Mouse (Mus musculus) olfactory bulb, adult 2 months (tissue): ENCODE measurements around the gene Cybrd1. TPM values are rescaled to one million over a fixed set of nuclear protein-coding genes. Genes with fewer than 3 reads are reported as not detected.

Experiments
- H3K27ac ChIP-seq: fragments of 200-500 bp; 2 replicates; pipeline ENCODE4 v1.5.1; 2012; ENCODE audit warnings: low read depth, low read length; ENCODE audit not compliant: insufficient read depth
- H3K4me1 ChIP-seq: fragments of 200-500 bp; 2 replicates; pipeline ENCODE4 v1.6.1; 2012; ENCODE audit warnings: low read length; ENCODE audit not compliant: control insufficient read depth, insufficient read depth
- H3K4me3 ChIP-seq: fragments of 200-500 bp; 2 replicates; pipeline ENCODE4 v1.5.1; 2012; ENCODE audit warnings: mild to moderate bottlenecking, low read depth, low read length, moderate library complexity; ENCODE audit not compliant: insufficient read depth
- CTCF ChIP-seq: fragments of 200-500 bp; IDR thresholded peaks from 2 replicates; pipeline ENCODE4 v1.5.1; 2012; ENCODE audit warnings: low read depth, mild to moderate bottlenecking, low read length, moderate library complexity; ENCODE audit not compliant: insufficient read depth
- POLR2A ChIP-seq: fragments of 200-500 bp; IDR thresholded peaks from 2 replicates; pipeline ENCODE4 v1.6.1; 2012; ENCODE audit warnings: mild to moderate bottlenecking, low read depth, low read length, moderate library complexity; ENCODE audit not compliant: insufficient read depth
- WGBS: fragments of 180-500 bp; shearing (Covaris S2); methylation state at CpG from one replicate; pipeline ENCODE4 v1.1.7; 2018; 5-methylcytosine and 5-hydroxymethylcytosine counted together
- polyA plus RNA-seq: library from polyadenylated mRNA; stranded (reverse); fragments of >200 nt; gene quantifications from 2 replicates; pipeline ENCODE4 v1.2.4, GENCODE M21; 2012; ENCODE audit warnings: low replicate concordance; ENCODE audit not compliant: missing spikeins, insufficient read depth, insufficient read length

The Cybrd1 gene
- polyA plus RNA-seq, 1 experiment = not detected

DNA sequence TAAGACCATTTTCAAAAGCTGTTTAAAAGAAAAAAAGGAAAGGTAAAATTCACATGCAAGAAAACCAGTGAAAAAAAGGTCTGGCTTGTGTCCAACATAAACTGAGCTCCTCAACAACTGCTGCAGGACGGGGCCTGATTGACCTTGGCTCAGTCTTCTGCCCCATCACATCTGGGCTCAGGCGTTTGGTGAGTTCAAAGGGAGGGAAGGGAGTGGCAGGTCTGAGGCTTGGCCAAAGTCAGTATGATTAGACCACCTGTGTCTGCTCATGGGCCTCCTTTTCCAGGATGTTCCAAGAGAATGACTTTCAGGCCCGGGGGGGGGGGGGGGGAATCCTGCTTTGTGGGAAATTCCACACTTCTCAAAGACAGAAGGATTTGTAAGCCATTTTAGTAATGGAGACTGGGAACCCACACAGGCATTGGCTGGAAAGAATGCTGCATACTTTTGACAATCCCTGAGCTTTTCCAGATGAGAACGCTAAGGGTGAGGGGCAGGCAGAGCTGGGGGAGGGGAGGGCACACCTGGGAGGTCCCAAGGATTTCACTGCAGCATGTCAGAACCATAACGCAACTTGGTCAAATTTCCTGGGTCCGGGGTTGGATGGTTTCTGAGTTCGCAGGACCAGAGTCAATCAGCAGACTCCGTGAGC is 63.0 kb downstream of the Cybrd1 start:
- Histone ChIP-seq H3K27ac (no peak overlapping the region), H3K4me1 (no peaks in the 10 kb centered on the region), H3K4me3 (no peak overlapping the region)
- TF ChIP-seq CTCF = no peak
- no peak for TF ChIP-seq POLR2A
- 75% methylated on average over 8 of the region's 8 CpGs for WGBS

- no peak overlapping the region for H3K4me3 ChIP-seq
- TF ChIP-seq POLR2A = no peak
- no peak for TF ChIP-seq CTCF
- peaks cover 5% of the 10 kb centered on the region for H3K4me1 ChIP-seq
- no peak overlapping the region for H3K27ac ChIP-seq
- WGBS = 87% methylated on average over 3 of the region's 3 CpGs
Measured at GRCm38 (mm10) chr2:71187950-71188349, 70.2 kb downstream of the Cybrd1 start.

- Histone ChIP-seq H3K27ac (no peak overlapping the region), H3K4me3 (no peak overlapping the region), H3K4me1 (peaks cover 5% of the 10 kb centered on the region)
- WGBS = 84% methylated on average over 2 of the region's 2 CpGs
- TF ChIP-seq POLR2A = no peak
- TF ChIP-seq CTCF = no peak
Measured at GRCm38 (mm10) chr2:71188861-71189260, 71.1 kb downstream of the Cybrd1 start.

GRCm38 (mm10) chr2:71191391-71192194 is 73.9 kb downstream of the Cybrd1 start:
- Histone ChIP-seq H3K4me3 (no peak overlapping the region), H3K27ac (no peak overlapping the region), H3K4me1 (peaks cover 5% of the 10 kb centered on the region)
- WGBS = 20% methylated on average over 16 of the region's 16 CpGs
- TF ChIP-seq POLR2A = no peak
- no peak for TF ChIP-seq CTCF

DNA sequence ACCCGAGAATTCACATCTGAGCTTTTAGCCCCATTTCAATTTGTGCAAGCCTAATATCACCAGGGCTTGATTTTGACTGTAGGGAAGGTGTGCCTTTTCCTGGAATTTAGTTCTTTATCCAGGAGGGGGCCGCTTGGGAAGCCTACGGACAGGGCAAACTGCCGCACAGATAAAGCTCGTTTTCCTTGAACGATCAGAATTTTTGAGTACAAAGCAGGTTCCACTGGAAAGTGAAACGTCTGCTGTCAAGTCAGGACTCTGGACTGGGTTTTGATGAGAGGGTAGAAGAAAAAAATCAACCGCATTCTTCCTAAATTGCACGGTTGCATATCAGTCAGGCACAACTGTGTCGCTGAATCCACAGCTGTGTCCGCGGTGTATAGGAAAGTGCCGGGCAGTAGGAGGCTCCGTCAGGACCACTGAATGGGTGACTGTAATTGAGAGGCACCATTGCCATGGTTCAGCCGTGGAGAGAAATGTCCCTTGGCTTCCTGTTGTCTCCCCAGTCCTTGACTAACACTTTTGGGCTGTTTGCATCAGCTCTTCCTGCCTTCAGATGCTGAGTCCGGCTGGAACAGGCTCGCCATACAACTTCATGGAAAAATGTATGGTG is 74.6 kb downstream of the Cybrd1 start:
- 0 out of 2 replicates have a peak overlapping the region, but pooled peaks have one; percentile 6 for H3K4me3 ChIP-seq
- peaks cover 5% of the 10 kb centered on the region for H3K4me1 ChIP-seq
- WGBS = 34% methylated on average over 17 of the region's 17 CpGs
- no peak overlapping the region for H3K27ac ChIP-seq
- TF ChIP-seq POLR2A (no peak), CTCF (no peak)

Other genes with a start within 250 kb of the Cybrd1 start
- not detected in 2 replicates for gene Dcaf17, start 62.6 kb upstream of the Cybrd1 start, polyA plus RNA-seq
- gene Mettl8, start 62.3 kb upstream of the Cybrd1 start, polyA plus RNA-seq = not detected in 2 replicates
- gene Dync1i2, start 93.8 kb downstream of the Cybrd1 start, polyA plus RNA-seq = 263 TPM in 1 of 2 replicates, not detected in the other
- not detected in 2 replicates for gene Slc25a12, start 249.8 kb downstream of the Cybrd1 start, polyA plus RNA-seq